Comparison of ENCODE assay signal across 10 mouse cellular contexts in genomic region chr8:117372070-117372469, GRCm38 (mm10).
A peak's percentile ranks its signal among the peaks of the same experiment; 100 is the strongest.
DNase-seq lines count a peak whose midpoint lies in the region; ATAC-seq and TF ChIP-seq lines count a peak whose summit lies in the region.
"Had no signal": no experiment of that assay in that cellular context is flagged by ENCODE, and none has a peak within 500 bp of the region (broad histone marks: within the 10 kb centered on the region; RNA-seq: fewer than 3 reads in every experiment).

No protein-coding gene starts in this region.

- H3K4me3 ChIP-seq in cerebellum, adult 2 months (replicated peaks; ENCODE audit: insufficient read depth, low read depth, low read length) = no peak overlapping the region
- H3K4me3 ChIP-seq in forebrain, embryonic 12.5 days (replicated peaks) = no peak overlapping the region
- H3K4me3 ChIP-seq in neural tube, embryonic 14.5 days (ENCODE audit: low read depth, low read length) = no peak overlapping the region

- no peak overlapping the region for H3K4me2 ChIP-seq in forebrain, embryonic 12.5 days
- no peak overlapping the region for H3K4me2 ChIP-seq in neural tube, embryonic 14.5 days (ENCODE audit: low read depth, low read length)

- H3K9me3 ChIP-seq in forebrain, embryonic 12.5 days = no peaks in the 10 kb centered on the region
- no peaks in the 10 kb centered on the region for H3K9me3 ChIP-seq in neural tube, embryonic 14.5 days (ENCODE audit: control insufficient read depth, low read length)

- H3K9ac ChIP-seq in forebrain, embryonic 12.5 days = no peak overlapping the region
- no peak overlapping the region for H3K9ac ChIP-seq in neural tube, embryonic 14.5 days (replicated peaks; ENCODE audit: low read depth, low read length)

- 81% methylated on average over 12 of the region's 12 CpGs for WGBS in cerebellum, adult 2 months
- WGBS in forebrain, embryonic 12.5 days = 67% methylated on average over 12 of the region's 12 CpGs
- WGBS in neural tube, embryonic 14.5 days = 64% methylated on average over 12 of the region's 12 CpGs

- peak; percentile 55 to 59 for DNase-seq in cerebellum, postnatal 10 days
- DNase-seq in cerebellum, adult 2 months = no peak
- peak; percentile 57 to 58 for DNase-seq in layer of hippocampus, postnatal 10 days (ENCODE audit: low spot score in 2 of 2)
- no peak for DNase-seq in urinary bladder, postnatal 4 days (ENCODE audit: low spot score in 2 of 2)
- DNase-seq in gastrocnemius, postnatal 25 days = no peak
- DNase-seq in testis, postnatal 14 days (ENCODE audit: low spot score) = no peak
- DNase-seq: kidney, adult 9 months; thymus, postnatal 25 days had no signal

- no peaks in the 10 kb centered on the region for H3K27me3 ChIP-seq in cerebellum, adult 2 months (ENCODE audit: control insufficient read depth, insufficient read depth, low read length)
- H3K27me3 ChIP-seq in forebrain, embryonic 12.5 days = no peaks in the 10 kb centered on the region
- no peaks in the 10 kb centered on the region for H3K27me3 ChIP-seq in neural tube, embryonic 14.5 days (ENCODE audit: control insufficient read depth, insufficient read depth, low read length)

- ATAC-seq in forebrain, embryonic 12.5 days (ENCODE audit: low FRiP score) = peak; percentile 56
- no peak for ATAC-seq in neural tube, embryonic 14.5 days (ENCODE audit: low read depth)

- TF ChIP-seq CTCF in cerebellum, adult 2 months (IDR thresholded peaks at IDR 0.05; ENCODE audit: borderline replicate concordance, insufficient read depth, low read depth, low read length) = no peak

- TF ChIP-seq POLR2A in cerebellum, adult 2 months (IDR thresholded peaks at IDR 0.05; ENCODE audit: borderline replicate concordance, insufficient read depth, low read length) = no peak

- H3K36me3 ChIP-seq in forebrain, embryonic 12.5 days (replicated peaks) = no peaks in the 10 kb centered on the region
- H3K36me3 ChIP-seq in neural tube, embryonic 14.5 days (ENCODE audit: control insufficient read depth, insufficient read depth, low read length) = no peaks in the 10 kb centered on the region

- peaks cover 5% of the 10 kb centered on the region for H3K4me1 ChIP-seq in cerebellum, adult 2 months (ENCODE audit: control insufficient read depth, insufficient read depth, low read length)
- peaks cover 41% of the 10 kb centered on the region for H3K4me1 ChIP-seq in forebrain, embryonic 12.5 days
- peaks cover 31% of the 10 kb centered on the region for H3K4me1 ChIP-seq in neural tube, embryonic 14.5 days (ENCODE audit: control insufficient read depth, insufficient read depth, low read length)

- no peak overlapping the region for H3K27ac ChIP-seq in cerebellum, adult 2 months (ENCODE audit: insufficient read depth, low read length)
- peak overlapping the region; percentile 59; the same call in 1 of the 2 replicates for H3K27ac ChIP-seq in forebrain, embryonic 12.5 days
- 0 out of 2 replicates have a peak overlapping the region, but pooled peaks have one; percentile 34 for H3K27ac ChIP-seq in neural tube, embryonic 14.5 days (ENCODE audit: low read depth, low read length)

Comparison
In these comparisons a context has a peak if more than half of its experiments do, and no peak if none do; other contexts are left out.
1. DNase-seq: peak in cerebellum, postnatal 10 days (2 of 2) and layer of hippocampus, postnatal 10 days (2 of 2); none in cerebellum, adult 2 months (0 of 2), urinary bladder, postnatal 4 days (0 of 2), gastrocnemius, postnatal 25 days (single experiment) and testis, postnatal 14 days (single experiment).